Mouse (Mus musculus): ENCODE data around the gene Hltf.
"Not testable (repeated sequence)": the region's sequence is repeated elsewhere in the genome, so short reads cannot be mapped to it uniquely, and the experiment has no call there.

Hltf gene

DNA sequence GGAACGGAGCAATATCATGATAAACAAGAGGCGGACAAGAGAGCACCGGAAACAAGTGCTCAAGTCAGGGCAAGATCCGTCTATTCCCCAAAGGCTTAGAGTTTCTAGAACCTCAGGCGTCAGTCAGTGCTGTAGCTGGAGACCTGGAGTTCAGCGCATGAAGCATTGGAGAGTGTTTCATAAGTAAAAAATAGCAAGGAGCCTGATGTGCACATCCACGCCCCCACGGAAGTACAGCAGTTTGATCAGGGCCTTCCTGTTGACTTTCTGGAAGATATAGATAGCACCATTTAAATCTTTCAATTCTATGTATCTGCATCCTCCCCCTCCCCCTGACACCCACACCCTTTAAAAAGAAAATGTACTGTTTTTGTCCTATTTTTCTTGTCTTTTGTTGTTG, 46.7 kb downstream of the Hltf start:
- no peak for DNase-seq (ENCODE audit: low spot score in 2 of 2)

- DNase-seq (ENCODE audit: low spot score in 2 of 2): no peak
These were observed 47.2 kb downstream of the Hltf start for GRCm38 (mm10) chr3:20104776-20105175.

DNA sequence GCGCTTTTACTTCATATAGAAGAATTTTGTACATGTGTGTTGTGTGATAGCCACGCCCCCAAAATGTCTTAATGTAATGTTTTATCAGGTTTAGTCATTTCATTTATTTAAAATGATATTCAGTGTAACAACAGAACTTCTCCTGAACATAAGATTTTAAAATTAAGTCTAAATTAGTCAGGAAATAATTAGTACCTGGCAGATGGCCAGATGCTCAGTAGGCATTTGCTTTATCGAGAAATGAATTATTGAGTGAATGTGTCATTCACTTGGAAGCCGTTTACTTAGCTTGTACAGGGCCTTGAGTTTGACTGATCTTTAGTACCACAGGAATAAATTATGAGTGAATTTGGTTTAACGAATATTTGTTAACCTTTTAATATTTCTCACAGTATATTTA, 51.3 kb downstream of the Hltf start:
- no peak for DNase-seq (ENCODE audit: low spot score in 2 of 2)

DNA sequence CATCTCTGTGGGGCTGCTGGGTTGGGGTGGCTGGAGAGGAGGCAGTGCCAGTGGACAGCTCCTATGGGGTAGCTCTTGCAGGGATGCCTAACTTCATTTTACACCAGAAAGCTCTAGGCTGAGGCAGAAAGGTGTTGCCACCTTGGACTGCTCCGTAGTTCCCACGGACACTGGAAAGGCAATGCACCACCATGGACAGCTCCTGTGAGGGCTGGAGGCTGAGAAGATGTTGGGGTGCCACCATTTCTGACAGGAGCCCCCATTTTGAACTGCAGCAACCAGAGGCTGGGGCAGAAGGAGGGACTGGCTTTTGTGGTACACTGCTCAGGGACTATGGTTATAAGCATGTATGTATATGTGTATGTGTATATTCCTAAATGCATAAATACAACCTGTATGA, 54.3 kb downstream of the Hltf start:
- DNase-seq (ENCODE audit: low spot score in 2 of 2): no peak

GRCm38 (mm10) chr3:20119044-20119591, 61.5 kb downstream of the Hltf start:
- no peak for DNase-seq (ENCODE audit: low spot score in 2 of 2)

DNA sequence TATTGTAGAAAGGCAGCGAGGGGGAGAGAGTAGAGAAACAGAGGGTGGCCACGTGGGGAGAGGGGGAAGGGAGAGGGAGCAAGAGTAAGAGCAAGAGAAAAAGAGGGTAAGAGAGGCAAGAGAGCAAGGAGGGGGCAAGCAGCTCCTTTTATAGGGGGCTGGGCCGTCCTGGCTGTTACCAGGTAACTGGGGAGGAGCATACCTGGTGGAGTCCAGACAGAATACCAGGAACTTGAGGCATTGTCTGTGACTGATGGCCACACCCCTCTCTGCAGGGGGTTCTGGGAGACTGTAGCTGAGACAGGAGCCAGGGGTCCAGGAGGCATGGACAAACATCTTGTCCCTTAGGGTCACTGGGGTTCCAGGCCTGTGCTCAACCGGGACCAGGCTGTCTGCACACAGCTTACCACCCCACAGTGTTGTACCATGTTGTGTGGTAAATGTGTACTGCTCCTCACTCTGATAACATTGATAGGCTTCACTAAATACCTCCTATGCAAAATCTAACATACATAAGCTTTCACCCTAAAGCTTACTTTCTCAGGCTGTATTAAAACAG, 62.2 kb downstream of the Hltf start:
- DNase-seq (ENCODE audit: low spot score in 2 of 2): no peak

DNA sequence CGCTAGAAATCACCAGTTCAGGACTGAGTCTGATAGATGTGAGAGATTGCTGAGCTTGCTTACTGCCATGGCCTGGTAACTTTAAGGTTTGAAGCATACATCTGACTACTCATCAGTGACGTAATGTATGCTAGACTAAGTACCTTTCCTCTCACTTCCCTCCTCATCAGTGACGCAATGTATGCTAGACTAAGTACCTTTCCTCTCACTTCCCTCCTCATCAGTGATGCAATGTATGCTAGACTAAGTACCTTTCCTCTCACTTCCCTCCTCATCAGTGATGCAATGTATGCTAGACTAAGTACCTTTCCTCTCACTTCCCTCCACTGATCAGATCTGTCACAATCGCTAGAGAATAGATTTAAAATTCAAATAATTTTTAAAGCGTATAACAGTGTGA, 64.0 kb downstream of the Hltf start:
- not testable (repeated sequence) for DNase-seq (ENCODE audit: low spot score in 2 of 2)

- DNase-seq (ENCODE audit: low spot score in 2 of 2): no peak
These were observed 68.0 kb downstream of the Hltf start for GRCm38 (mm10) chr3:20125604-20126003.

DNA sequence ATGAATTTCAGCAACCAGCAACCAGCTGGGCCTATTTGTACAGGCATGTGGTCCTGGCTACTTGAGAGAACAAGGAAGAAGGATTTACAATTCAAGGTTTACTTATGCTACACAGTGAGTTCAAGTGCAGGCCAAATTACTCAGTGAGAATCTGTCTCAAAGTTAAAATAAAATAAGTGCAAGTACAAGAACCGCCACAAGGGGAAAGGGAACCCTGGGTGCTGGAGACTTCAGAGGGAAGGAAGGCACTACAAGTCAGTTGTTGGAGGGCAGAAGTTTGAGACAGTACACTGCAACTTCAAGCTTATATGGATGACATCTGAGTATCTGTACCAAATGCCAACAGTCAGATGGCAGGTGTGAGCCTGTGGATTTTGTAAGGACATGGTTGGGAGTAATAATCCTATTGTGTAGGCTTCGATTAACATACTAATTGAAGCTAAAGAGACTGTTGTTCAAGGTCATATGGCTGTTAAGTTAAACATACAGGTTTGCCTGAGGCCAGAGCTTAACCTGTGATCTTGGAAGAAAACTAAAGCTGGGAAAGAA, 69.5 kb downstream of the Hltf start:
- no peak for DNase-seq (ENCODE audit: low spot score in 2 of 2)

DNA sequence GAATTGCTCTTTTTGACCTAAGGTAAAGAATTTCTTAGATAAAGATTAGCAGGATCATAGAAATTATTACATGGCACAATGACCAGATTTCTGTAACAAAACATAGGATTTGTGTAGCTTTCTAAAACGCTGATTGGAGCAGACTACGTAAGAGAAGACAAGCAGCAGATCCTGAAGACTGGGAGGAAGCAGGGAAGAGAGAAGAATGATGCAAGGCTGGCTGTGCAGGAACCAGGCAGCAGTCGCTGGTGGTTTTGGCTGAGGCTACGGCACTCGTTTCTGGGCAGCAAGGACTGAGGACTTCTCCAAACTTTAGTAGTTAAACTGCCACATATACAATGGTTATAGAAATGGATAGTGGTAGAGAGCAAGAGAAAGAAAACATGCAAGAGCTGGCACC, 71.9 kb downstream of the Hltf start:
- no peak for DNase-seq (ENCODE audit: low spot score in 2 of 2)

GRCm38 (mm10) chr3:20130456-20131349, 73.1 kb downstream of the Hltf start:
- DNase-seq (ENCODE audit: low spot score in 2 of 2): no peak

- DNase-seq (ENCODE audit: low spot score in 2 of 2): no peak
These were observed 73.7 kb downstream of the Hltf start for GRCm38 (mm10) chr3:20131350-20131720.

GRCm38 (mm10) chr3:20132731-20133130, 75.1 kb downstream of the Hltf start:
- no peak for DNase-seq (ENCODE audit: low spot score in 2 of 2)

DNA sequence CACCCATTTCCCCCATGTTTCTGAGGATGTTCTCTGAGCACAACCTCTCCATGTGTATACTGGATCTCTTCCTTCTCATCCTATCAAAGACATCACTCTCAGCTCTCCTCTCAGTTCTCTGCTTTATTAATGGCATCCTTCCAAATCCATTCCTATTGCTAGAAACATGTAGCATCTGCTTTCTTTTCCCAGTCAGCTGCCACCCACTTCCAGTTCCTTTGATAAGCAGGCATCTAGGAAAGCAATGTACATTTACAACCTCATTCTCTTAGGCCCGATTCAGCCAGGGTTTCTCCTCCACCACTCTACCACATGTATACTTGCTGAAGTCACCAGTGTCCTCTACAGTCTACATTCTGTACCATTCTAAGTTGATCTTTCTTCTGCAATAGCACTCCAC, 76.1 kb downstream of the Hltf start:
- DNase-seq (ENCODE audit: low spot score in 2 of 2): no peak

DNA sequence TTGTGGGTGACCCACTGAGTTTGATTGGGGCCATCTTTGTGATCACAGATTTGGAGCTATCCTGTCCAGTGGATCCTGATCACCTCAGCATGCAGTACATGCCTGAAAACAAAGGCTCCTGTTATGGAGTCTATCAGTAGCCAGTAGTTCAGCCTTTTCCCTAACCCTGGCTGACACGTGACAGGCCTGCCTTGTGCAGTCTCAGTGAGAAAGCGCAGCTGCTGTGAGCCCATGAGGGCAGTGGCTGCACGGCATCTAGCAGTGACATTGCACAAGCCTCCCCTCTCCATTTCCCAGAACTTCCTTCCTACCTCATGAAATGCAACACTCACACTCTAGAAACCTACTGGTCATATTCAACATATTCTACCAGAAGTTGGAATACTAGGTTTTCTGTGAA, 76.9 kb downstream of the Hltf start:
- no peak for DNase-seq (ENCODE audit: low spot score in 2 of 2)

DNA sequence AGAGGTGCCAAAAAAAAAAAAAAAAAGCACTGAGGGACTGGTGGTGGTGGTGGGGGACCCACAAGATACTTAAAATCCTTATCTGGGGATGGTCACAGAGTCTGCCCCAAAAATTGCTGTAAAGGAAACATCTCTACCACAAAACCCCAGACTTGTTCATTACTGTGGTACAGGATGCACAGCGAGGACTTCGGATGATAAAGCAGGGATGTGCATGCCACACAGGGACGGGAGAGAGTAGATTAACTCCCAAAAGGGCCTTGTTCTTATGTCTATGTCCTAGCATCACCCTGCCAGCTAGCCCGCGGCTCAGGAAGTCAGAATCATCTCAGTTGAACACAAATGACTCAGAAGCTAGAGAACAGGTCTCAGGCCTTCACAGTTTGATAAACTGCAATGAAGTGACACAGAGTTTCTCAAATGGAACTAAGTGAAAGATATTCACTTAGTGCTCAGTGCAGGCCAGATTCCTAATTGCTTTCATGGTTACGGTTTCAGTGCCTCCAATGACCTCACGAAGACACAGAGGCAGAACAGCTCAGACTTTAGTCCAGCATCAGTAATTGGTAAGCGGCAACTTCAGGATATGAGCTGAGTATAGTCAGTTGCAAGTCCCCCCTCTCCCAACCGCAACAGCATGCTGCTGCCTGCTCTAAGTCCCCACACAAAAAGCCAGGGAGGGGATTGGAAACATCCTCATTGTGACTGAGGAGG, 79.4 kb downstream of the Hltf start:
- DNase-seq (ENCODE audit: low spot score in 2 of 2): no peak

DNA sequence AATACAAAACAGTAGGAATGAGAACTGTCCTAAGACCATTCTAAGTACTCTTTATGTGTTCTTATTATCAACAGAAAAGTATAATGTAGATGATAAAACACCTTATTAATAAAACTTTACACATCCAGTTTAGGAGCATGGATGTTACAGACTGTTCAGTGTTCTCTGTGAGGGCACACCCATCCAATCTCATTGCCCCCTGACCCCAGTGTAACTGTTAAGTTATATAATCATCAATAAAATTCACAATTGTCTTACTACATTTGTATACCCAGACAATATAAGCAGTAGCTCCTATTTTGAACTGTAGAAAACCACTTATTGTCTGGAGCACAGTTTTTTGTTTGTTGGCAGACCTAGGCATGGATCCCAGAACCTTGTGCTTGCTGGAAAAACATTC, 83.6 kb downstream of the Hltf start:
- DNase-seq (ENCODE audit: low spot score in 2 of 2): no peak

DNA sequence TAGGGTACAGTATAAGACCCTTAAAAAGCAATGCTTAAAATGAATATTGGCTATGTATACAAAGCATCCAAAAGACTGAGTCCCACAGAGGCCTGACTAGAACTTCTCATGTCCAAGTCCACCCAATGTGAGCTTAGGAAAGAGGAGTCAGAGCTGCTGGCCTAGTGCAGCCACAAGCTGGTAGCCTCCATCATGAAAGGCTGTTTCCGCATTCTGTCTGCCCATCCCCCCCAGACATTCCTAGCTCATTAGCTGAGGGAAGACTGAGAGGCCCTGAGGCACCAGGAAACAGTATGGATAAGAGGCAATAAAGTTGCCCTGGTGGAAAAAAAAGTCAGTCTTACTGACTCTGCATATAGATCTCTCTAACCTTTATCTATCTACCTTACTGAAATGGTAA, 84.1 kb downstream of the Hltf start:
- DNase-seq (ENCODE audit: low spot score in 2 of 2): no peak

GRCm38 (mm10) chr3:20142101-20142500, 84.5 kb downstream of the Hltf start:
- DNase-seq (ENCODE audit: low spot score in 2 of 2): no peak

DNA sequence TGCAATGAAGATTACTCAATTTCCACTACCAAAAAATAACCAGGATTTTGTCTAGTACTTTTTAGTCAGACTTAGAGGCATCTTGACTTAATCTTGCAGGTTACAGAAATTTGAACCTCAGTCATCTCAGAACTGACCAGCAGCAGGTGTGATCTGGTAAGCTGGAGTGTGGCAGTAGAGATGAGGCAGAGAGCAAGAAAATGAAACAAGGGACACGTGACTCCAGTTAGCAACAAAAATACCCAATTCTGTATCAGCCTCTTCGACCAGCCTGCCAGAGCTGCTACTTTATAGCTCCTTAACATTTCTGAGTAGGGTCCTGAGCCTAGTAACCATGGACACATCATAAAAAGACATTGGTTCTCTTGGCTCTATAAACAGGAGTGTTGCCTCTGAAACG, 85.0 kb downstream of the Hltf start:
- DNase-seq (ENCODE audit: low spot score in 2 of 2): no peak

- DNase-seq (ENCODE audit: low spot score in 2 of 2): no peak
These were observed 86.1 kb downstream of the Hltf start for GRCm38 (mm10) chr3:20143726-20144125.

DNA sequence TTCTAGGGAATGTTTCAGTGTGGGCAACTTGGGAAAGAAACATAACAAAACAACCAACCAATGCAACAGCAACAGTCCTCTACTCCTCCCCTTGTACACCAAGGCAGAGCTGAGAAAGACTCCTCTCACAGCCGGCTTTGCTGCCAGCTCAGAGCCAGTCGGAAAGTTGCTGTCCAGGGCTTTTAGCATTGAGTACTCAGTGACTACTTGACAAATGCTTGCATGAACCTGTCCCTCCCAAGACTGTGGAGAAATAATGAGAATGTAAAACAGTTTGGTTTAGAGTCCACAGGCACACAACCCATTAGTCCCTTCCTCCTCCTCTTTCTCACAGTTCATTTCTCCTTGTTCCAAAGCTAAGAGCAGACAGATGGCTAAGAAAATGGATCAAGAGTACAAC, 86.8 kb downstream of the Hltf start:
- DNase-seq (ENCODE audit: low spot score in 2 of 2): no peak

All from urinary bladder, postnatal 4 days (tissue).